Comparison of ENCODE assay signal across 12 mouse cellular contexts in the genomic region with DNA sequence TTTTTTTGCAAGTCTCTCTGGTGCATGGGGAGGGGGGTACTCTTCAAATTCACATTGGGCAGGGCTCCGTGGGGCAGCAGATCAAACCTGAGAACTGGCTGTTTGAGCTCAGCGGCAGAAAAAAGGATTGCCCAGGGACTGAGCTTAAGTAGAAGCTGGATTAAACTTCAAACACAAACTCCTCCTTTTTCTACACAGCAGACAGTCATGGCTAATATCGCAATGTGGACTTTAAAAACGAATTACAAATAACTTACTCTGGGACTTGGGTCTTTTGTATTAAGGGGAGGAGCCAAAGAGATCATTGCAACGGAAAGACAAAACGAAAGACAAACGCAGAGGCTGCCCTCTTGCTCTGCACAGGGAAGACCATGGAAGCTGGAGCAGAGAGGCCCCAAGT.
DNase-seq lines count a peak whose midpoint lies in the region; ATAC-seq and TF ChIP-seq lines count a peak whose summit lies in the region.
"Had no signal": no experiment of that assay in that cellular context is flagged by ENCODE, and none has a peak within 500 bp of the region (broad histone marks: within the 10 kb centered on the region; RNA-seq: fewer than 3 reads in every experiment).

No protein-coding gene starts in this region.

- no peak for ATAC-seq in hindbrain, embryonic 12.5 days (ENCODE audit: low FRiP score)
- ATAC-seq in hindbrain, postnatal 0 days: no peak
- no peak for ATAC-seq in embryonic facial prominence, embryonic 13.5 days (ENCODE audit: insufficient number of reproducible peaks, insufficient read depth, low FRiP score, low TSS enrichment, low read depth)
- ATAC-seq in limb, embryonic 12.5 days (ENCODE audit: insufficient number of reproducible peaks, insufficient read depth, low FRiP score, low TSS enrichment, low read depth): no peak

- DNase-seq in hindbrain, postnatal 0 days (ENCODE audit: low spot score): no peak
- DNase-seq in brain, embryonic 14.5 days (ENCODE audit: low read depth): peak; percentile 62
- DNase-seq in cerebellum, adult 9-11 months: no peak
- DNase-seq in adipocyte (ENCODE audit: low spot score): no peak
- DNase-seq: gastrocnemius, postnatal 25 days; kidney, adult 11 months; lung, postnatal 14 days; right cerebral cortex, postnatal 25 days; thymus, adult 18-20 months had no signal

- H3K27ac ChIP-seq in hindbrain, embryonic 12.5 days: peak overlapping the region; percentile 70
- no peak overlapping the region for H3K27ac ChIP-seq in hindbrain, postnatal 0 days
- peak overlapping the region; percentile 85 for H3K27ac ChIP-seq in embryonic facial prominence, embryonic 13.5 days
- peak overlapping the region; percentile 89 for H3K27ac ChIP-seq in limb, embryonic 12.5 days

- no peak for TF ChIP-seq CTCF in hindbrain, postnatal 0 days (IDR thresholded peaks at IDR 0.05; ENCODE audit: low read depth)
- TF ChIP-seq CTCF in brain, embryonic 14.5 days (IDR thresholded peaks at IDR 0.05; ENCODE audit: borderline replicate concordance, extremely low read depth, insufficient read depth, insufficient read length): no peak

- no peak overlapping the region for H3K4me3 ChIP-seq in hindbrain, embryonic 12.5 days
- no peak overlapping the region for H3K4me3 ChIP-seq in hindbrain, postnatal 0 days (ENCODE audit: low read length)
- no peak overlapping the region for H3K4me3 ChIP-seq in embryonic facial prominence, embryonic 13.5 days
- no peak overlapping the region for H3K4me3 ChIP-seq in limb, embryonic 12.5 days (replicated peaks)

- no peak for TF ChIP-seq POLR2A in brain, embryonic 14.5 days (IDR thresholded peaks at IDR 0.05; ENCODE audit: borderline replicate concordance, extremely low read depth, insufficient read depth, insufficient read length, poor library complexity, severe bottlenecking)

- H3K4me2 ChIP-seq in hindbrain, embryonic 12.5 days (replicated peaks): peak overlapping the region; percentile 22; the same call in 1 of the 2 replicates
- H3K4me2 ChIP-seq in hindbrain, postnatal 0 days (ENCODE audit: low read depth, low read length): no peak overlapping the region
- peak overlapping the region; percentile 47 for H3K4me2 ChIP-seq in embryonic facial prominence, embryonic 13.5 days
- H3K4me2 ChIP-seq in limb, embryonic 12.5 days: peak overlapping the region; percentile 40

- peaks cover 41% of the 10 kb centered on the region for H3K4me1 ChIP-seq in hindbrain, embryonic 12.5 days
- peaks cover 19% of the 10 kb centered on the region for H3K4me1 ChIP-seq in hindbrain, postnatal 0 days (ENCODE audit: insufficient read depth, low read length)
- peaks cover 39% of the 10 kb centered on the region for H3K4me1 ChIP-seq in embryonic facial prominence, embryonic 13.5 days
- peaks cover 37% of the 10 kb centered on the region for H3K4me1 ChIP-seq in limb, embryonic 12.5 days (replicated peaks)

- peak overlapping the region; percentile 23; the same call in 1 of the 2 replicates for H3K9ac ChIP-seq in hindbrain, embryonic 12.5 days
- no peak overlapping the region for H3K9ac ChIP-seq in hindbrain, postnatal 0 days (replicated peaks; ENCODE audit: low read length)
- H3K9ac ChIP-seq in embryonic facial prominence, embryonic 13.5 days: peak overlapping the region; percentile 53; the same call in 1 of the 2 replicates
- no peak overlapping the region for H3K9ac ChIP-seq in limb, embryonic 12.5 days (replicated peaks)

- H3K9me3 ChIP-seq in hindbrain, embryonic 12.5 days (replicated peaks): no peaks in the 10 kb centered on the region
- no peaks in the 10 kb centered on the region for H3K9me3 ChIP-seq in hindbrain, postnatal 0 days (ENCODE audit: low read length)
- H3K9me3 ChIP-seq in embryonic facial prominence, embryonic 13.5 days: no peaks in the 10 kb centered on the region
- H3K9me3 ChIP-seq in limb, embryonic 12.5 days: no peaks in the 10 kb centered on the region

- WGBS in hindbrain, embryonic 12.5 days: 8% methylated on average over 7 of the region's 7 CpGs
- WGBS in hindbrain, postnatal 0 days: 17% methylated on average over 7 of the region's 7 CpGs
- WGBS in embryonic facial prominence, embryonic 13.5 days: 8% methylated on average over 7 of the region's 7 CpGs
- WGBS in limb, embryonic 12.5 days: 7% methylated on average over 7 of the region's 7 CpGs

- no peaks in the 10 kb centered on the region for H3K27me3 ChIP-seq in hindbrain, embryonic 12.5 days
- no peaks in the 10 kb centered on the region for H3K27me3 ChIP-seq in hindbrain, postnatal 0 days (ENCODE audit: insufficient read depth, low read length)
- no peaks in the 10 kb centered on the region for H3K27me3 ChIP-seq in embryonic facial prominence, embryonic 13.5 days
- H3K27me3 ChIP-seq in limb, embryonic 12.5 days: no peaks in the 10 kb centered on the region

- no peaks in the 10 kb centered on the region for H3K36me3 ChIP-seq in hindbrain, embryonic 12.5 days
- no peaks in the 10 kb centered on the region for H3K36me3 ChIP-seq in hindbrain, postnatal 0 days (ENCODE audit: insufficient read depth, low read length)
- 0 out of 2 replicates have a peak, but pooled peaks cover 5% of the 10 kb centered on the region for H3K36me3 ChIP-seq in embryonic facial prominence, embryonic 13.5 days
- H3K36me3 ChIP-seq in limb, embryonic 12.5 days: peaks cover 4% of the 10 kb centered on the region

Comparison
In these comparisons a context has a peak if more than half of its experiments do, and no peak if none do; other contexts are left out.
1. H3K9ac ChIP-seq: peak in hindbrain, embryonic 12.5 days (single experiment) and embryonic facial prominence, embryonic 13.5 days (single experiment); none in hindbrain, postnatal 0 days (single experiment) and limb, embryonic 12.5 days (single experiment).